Mouse (Mus musculus) lung, embryonic 16.5 days (tissue): ENCODE data around the gene Rgs4. TPM values are rescaled to one million over a fixed set of nuclear protein-coding genes. Genes with fewer than 3 reads are reported as not detected.

Experiments used
- ATAC-seq: fragments of 200-750 bp; cut with Nextera tagmentation; 2 replicates; pipeline ENCODE4 v1.8.0; 2017; ENCODE audit warnings: low read depth, mild to moderate bottlenecking, moderate library complexity
- H3K27ac ChIP-seq: fragments of 300-500 bp; sonication (generic); 2 replicates; pipeline ENCODE4 v1.5.1; 2014; ENCODE audit warnings: mild to moderate bottlenecking, control low read depth, low read length
- H3K27me3 ChIP-seq: fragments of 300-500 bp; sonication (generic); 2 replicates; pipeline ENCODE4 v1.6.1; 2014; ENCODE audit warnings: low read depth, low read length, mixed read lengths; ENCODE audit not compliant: control insufficient read depth, insufficient read depth
- H3K36me3 ChIP-seq: fragments of 300-500 bp; sonication (generic); 2 replicates; pipeline ENCODE4 v1.6.1; 2014; ENCODE audit warnings: low read length; ENCODE audit not compliant: control insufficient read depth, insufficient read depth
- H3K4me1 ChIP-seq: fragments of 300-500 bp; sonication (generic); replicated peaks from 2 replicates; pipeline ENCODE4 v1.6.1; 2014; ENCODE audit warnings: low read length, mixed read lengths; ENCODE audit not compliant: control insufficient read depth, insufficient read depth
- H3K4me2 ChIP-seq: fragments of 300-500 bp; sonication (generic); 2 replicates; pipeline ENCODE4 v1.6.1; 2014; ENCODE audit warnings: low read depth, low read length, control low read depth
- H3K4me3 ChIP-seq: fragments of 300-500 bp; sonication (generic); 2 replicates; pipeline ENCODE4 v1.5.1; 2014; ENCODE audit warnings: mild to moderate bottlenecking, low read length, control low read depth
- H3K9ac ChIP-seq: fragments of 300-500 bp; sonication (generic); 2 replicates; pipeline ENCODE4 v1.6.1; 2014; ENCODE audit warnings: low read length, control low read depth
- H3K9me3 ChIP-seq: fragments of 300-500 bp; sonication (generic); 2 replicates; pipeline ENCODE4 v1.6.1; 2016; ENCODE audit warnings: low read length; ENCODE audit not compliant: control insufficient read depth
- WGBS: fragments of 180-500 bp; shearing (Covaris S2); extraction: QIAGEN DNeasy Blood & Tissue Kit; methylation state at CpG from one replicate; pipeline ENCODE4 v1.1.7; 2014; 5-methylcytosine and 5-hydroxymethylcytosine counted together
- polyA plus RNA-seq: library from polyadenylated mRNA; unstranded; fragments of >200 nt; fragmentation: Nextera tagmentation; extraction: Ambion mirVana; gene quantifications from 2 replicates; pipeline ENCODE4 v1.2.1, GENCODE M21; 2015

The Rgs4 gene
- polyA plus RNA-seq, 1 experiment from 2014 or later, result 5.1 TPM

GRCm38 (mm10) chr1:169699184-169699583 is 48.3 kb downstream of the Rgs4 start:
- 80% methylated on average over 2 of the region's 2 CpGs for WGBS
- no peak overlapping the region for H3K27ac ChIP-seq
- no peaks in the 10 kb centered on the region for H3K27me3 ChIP-seq
- no peaks in the 10 kb centered on the region; the same call in 1 of the 2 replicates for H3K4me1 ChIP-seq
- no peaks in the 10 kb centered on the region for H3K36me3 ChIP-seq
- no peak overlapping the region for H3K4me2 ChIP-seq
- no peaks in the 10 kb centered on the region for H3K9me3 ChIP-seq
- no peak overlapping the region for H3K9ac ChIP-seq
- ATAC-seq, result no peak
- H3K4me3 ChIP-seq, result no peak overlapping the region

GRCm38 (mm10) chr1:169697236-169697635 is 50.2 kb downstream of the Rgs4 start:
- Histone ChIP-seq H3K4me2 (no peak overlapping the region), H3K9me3 (no peaks in the 10 kb centered on the region), H3K9ac (no peak overlapping the region), H3K4me1 (no peaks in the 10 kb centered on the region), H3K36me3 (no peaks in the 10 kb centered on the region), H3K27me3 (no peaks in the 10 kb centered on the region), H3K27ac (no peak overlapping the region), H3K4me3 (no peak overlapping the region)
- WGBS, result 68% methylated on average over 4 of the region's 4 CpGs
- no peak for ATAC-seq

GRCm38 (mm10) chr1:169695356-169695755 is 52.1 kb downstream of the Rgs4 start:
- no peak overlapping the region for H3K4me2 ChIP-seq
- no peak overlapping the region for H3K27ac ChIP-seq
- no peaks in the 10 kb centered on the region for H3K27me3 ChIP-seq
- H3K4me1 ChIP-seq, result no peaks in the 10 kb centered on the region
- no peak for ATAC-seq
- no peak overlapping the region for H3K9ac ChIP-seq
- 73% methylated on average over 3 of the region's 3 CpGs for WGBS
- no peaks in the 10 kb centered on the region for H3K9me3 ChIP-seq
- H3K36me3 ChIP-seq, result no peaks in the 10 kb centered on the region
- no peak overlapping the region for H3K4me3 ChIP-seq

GRCm38 (mm10) chr1:169693537-169693936 is 53.9 kb downstream of the Rgs4 start:
- H3K9me3 ChIP-seq, result no peaks in the 10 kb centered on the region
- 38% methylated on average over 3 of the region's 3 CpGs for WGBS
- peak; percentile 59 for ATAC-seq
- H3K9ac ChIP-seq, result no peak overlapping the region
- H3K4me1 ChIP-seq, result no peaks in the 10 kb centered on the region
- H3K4me2 ChIP-seq, result no peak overlapping the region
- H3K27me3 ChIP-seq, result no peaks in the 10 kb centered on the region
- no peaks in the 10 kb centered on the region for H3K36me3 ChIP-seq
- H3K27ac ChIP-seq, result peak overlapping the region; percentile 69; the same call in 1 of the 2 replicates
- no peak overlapping the region for H3K4me3 ChIP-seq

GRCm38 (mm10) chr1:169693040-169693439 is 54.4 kb downstream of the Rgs4 start:
- H3K9ac ChIP-seq, result no peak overlapping the region
- no peak overlapping the region for H3K27ac ChIP-seq
- no peaks in the 10 kb centered on the region for H3K9me3 ChIP-seq
- H3K4me3 ChIP-seq, result no peak overlapping the region
- WGBS, result 70% methylated on average over 2 of the region's 2 CpGs
- H3K36me3 ChIP-seq, result no peaks in the 10 kb centered on the region
- H3K4me1 ChIP-seq, result no peaks in the 10 kb centered on the region
- no peaks in the 10 kb centered on the region for H3K27me3 ChIP-seq
- H3K4me2 ChIP-seq, result no peak overlapping the region
- no peak for ATAC-seq

Other genes starting within 250 kb of the Rgs4 start
- 64.7 and 67.0 TPM in 2 replicates for gene Nuf2, start 216.2 kb downstream of the Rgs4 start, polyA plus RNA-seq
- 9.7 and 13.0 TPM in 2 replicates for gene Rgs5, start 92.1 kb downstream of the Rgs4 start, polyA plus RNA-seq
- 0.35 and 0.44 TPM in 2 replicates for gene Ccdc190, start 181.0 kb upstream of the Rgs4 start, polyA plus RNA-seq
- gene Hsd17b7, start 221.6 kb upstream of the Rgs4 start, polyA plus RNA-seq, result 10.1 and 11.0 TPM in 2 replicates